Mouse (Mus musculus) kidney, adult 2 months (tissue): ENCODE measurements at regions not wholly inside any gene's neighbourhood (a gene's known extent, or its start where the extent isn't known, plus 50 kb on each side); places are given as distances from the start of the nearest gene placed in this dataset.

Source experiments
- DNase-seq: peaks from one replicate; pipeline ENCODE4 v3.0.0; 2021
- H3K27ac ChIP-seq: fragments of 200-500 bp; 2 replicates; pipeline ENCODE4 v1.5.1; 2012; ENCODE audit warnings: low read depth, low read length, control low read depth, inconsistent platforms; ENCODE audit not compliant: insufficient read depth
- H3K27me3 ChIP-seq: fragments of 200-500 bp; replicated peaks from 2 replicates; pipeline ENCODE4 v1.6.1; 2012; ENCODE audit warnings: mild to moderate bottlenecking, moderate library complexity, low read length, inconsistent platforms; ENCODE audit not compliant: control insufficient read depth, insufficient read depth
- H3K36me3 ChIP-seq: fragments of 200-500 bp; 2 replicates; pipeline ENCODE4 v1.6.1; 2012; ENCODE audit warnings: mild to moderate bottlenecking, moderate library complexity, low read length, inconsistent platforms; ENCODE audit not compliant: control insufficient read depth, insufficient read depth
- H3K4me1 ChIP-seq: fragments of 200-500 bp; 2 replicates; pipeline ENCODE4 v1.6.1; 2011; ENCODE audit warnings: low read length; ENCODE audit not compliant: control insufficient read depth, insufficient read depth
- H3K4me3 ChIP-seq: fragments of 200-500 bp; 2 replicates; pipeline ENCODE4 v1.5.1; 2011; ENCODE audit warnings: mild to moderate bottlenecking, low read depth, low read length, control low read depth; ENCODE audit not compliant: insufficient read depth
- CTCF ChIP-seq: fragments of 200-500 bp; conservative IDR thresholded peaks from 2 replicates; pipeline ENCODE4 v1.5.1; 2011; ENCODE audit warnings: low read depth, mild to moderate bottlenecking, control low read depth, low read length, moderate library complexity, mixed read lengths; ENCODE audit not compliant: insufficient read depth, insufficient read length
- POLR2A ChIP-seq: fragments of 200-500 bp; IDR thresholded peaks from one replicate; pipeline ENCODE4 v1.6.1; 2011; ENCODE audit warnings: low read depth, low read length, control low read depth
- WGBS: fragments of 180-500 bp; shearing (Covaris S2); methylation state at CpG from one replicate; pipeline ENCODE4 v1.1.7; 2018; 5-methylcytosine and 5-hydroxymethylcytosine counted together

DNA sequence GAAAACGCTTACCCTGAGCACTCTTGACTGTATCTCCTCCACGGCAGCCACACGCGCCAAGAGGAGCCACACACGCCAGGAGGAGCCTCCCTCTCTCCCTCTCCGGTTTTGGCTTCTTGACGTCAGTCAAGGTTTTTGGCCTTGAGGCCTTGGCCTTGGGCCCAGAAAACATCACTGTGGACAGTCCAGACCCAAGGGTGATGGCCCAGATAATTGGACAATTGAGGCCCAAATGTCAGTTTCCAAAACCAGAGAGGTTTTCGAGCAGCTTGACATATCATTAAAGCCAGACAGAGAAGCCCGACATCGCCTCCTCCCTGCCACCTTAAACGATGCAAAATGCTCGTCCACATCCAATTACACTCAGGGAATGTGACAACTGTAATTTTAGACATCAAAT lies 65.4 kb upstream of the Aldh1a3 start:
- Histone ChIP-seq H3K4me3 (no peak overlapping the region), H3K27me3 (no peaks in the 10 kb centered on the region), H3K27ac (no peak overlapping the region), H3K4me1 (no peaks in the 10 kb centered on the region), H3K36me3 (no peaks in the 10 kb centered on the region)
- no peak for DNase-seq
- TF ChIP-seq POLR2A = no peak
- no peak for TF ChIP-seq CTCF
- WGBS = 65% methylated on average over 12 of the region's 12 CpGs

DNA sequence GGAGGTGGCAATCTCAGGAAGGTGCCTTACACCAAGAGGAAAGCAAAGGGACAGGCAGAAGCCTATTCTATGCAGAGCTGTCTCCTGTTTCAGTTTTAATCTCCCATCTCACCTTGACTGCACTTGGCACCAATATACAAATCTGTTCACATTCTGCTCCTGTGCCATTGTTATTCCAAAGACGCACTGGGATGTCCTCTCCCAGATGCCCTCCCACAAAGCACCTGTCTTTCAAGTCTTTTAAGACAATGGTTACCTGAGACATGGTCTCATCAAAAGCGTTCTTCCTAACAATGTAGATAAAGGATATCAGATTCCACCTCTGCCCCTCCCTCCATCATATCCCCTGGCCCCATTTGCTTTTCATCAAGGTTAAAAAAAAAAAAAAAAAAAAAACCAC lies 64.2 kb upstream of the Aldh1a3 start:
- Histone ChIP-seq H3K4me1 (no peaks in the 10 kb centered on the region), H3K4me3 (no peak overlapping the region), H3K27ac (no peak overlapping the region), H3K27me3 (no peaks in the 10 kb centered on the region), H3K36me3 (no peaks in the 10 kb centered on the region)
- DNase-seq = no peak
- WGBS = 64% methylated on average over 2 of the region's 2 CpGs
- TF ChIP-seq POLR2A (no peak), CTCF (no peak)

DNA sequence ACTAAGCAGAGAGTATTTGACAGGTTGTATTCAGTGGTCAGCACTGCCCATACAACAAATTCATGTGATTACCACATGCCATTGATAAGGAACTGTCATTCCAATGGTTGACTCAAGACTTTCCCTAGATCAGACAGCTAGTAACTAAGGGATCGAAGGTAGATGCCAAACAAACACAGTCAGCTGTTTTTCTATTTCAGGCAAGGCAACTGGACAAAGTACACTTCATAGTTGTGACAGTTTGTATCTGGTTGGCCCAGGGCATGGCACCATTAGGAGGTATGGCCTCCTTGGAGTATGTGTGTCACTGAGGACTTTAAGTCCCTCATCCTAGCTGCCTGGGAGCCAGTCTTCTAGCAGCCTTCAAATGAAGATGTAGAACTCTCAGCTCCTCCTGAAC lies 62.8 kb upstream of the Aldh1a3 start:
- TF ChIP-seq CTCF (no peak), POLR2A (no peak)
- no peak for DNase-seq
- Histone ChIP-seq H3K4me1 (no peaks in the 10 kb centered on the region), H3K27ac (no peak overlapping the region), H3K27me3 (no peaks in the 10 kb centered on the region), H3K36me3 (no peaks in the 10 kb centered on the region), H3K4me3 (no peak overlapping the region)
- WGBS = 71% methylated on average over 1 of the region's 1 CpGs

DNA sequence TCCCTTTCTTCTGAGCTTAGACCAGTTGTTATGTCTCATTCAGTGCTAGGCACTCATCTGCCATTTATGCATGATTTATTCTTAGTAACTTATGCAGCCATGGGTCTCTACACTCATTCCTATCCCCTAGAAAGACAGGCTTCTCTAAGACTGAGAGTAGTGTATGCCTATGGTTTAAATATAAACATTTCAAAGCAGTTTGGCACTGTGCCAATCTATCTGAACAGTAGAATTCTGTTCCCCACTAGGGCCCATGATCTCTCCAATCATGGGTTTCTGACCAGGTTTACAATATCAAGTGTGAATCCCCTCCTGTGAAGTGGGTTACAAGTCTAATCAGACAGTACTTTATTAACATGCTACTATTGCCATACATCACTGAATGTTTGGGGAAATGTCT lies 60.4 kb upstream of the Aldh1a3 start:
- DNase-seq = no peak
- Histone ChIP-seq H3K4me3 (no peak overlapping the region), H3K36me3 (no peaks in the 10 kb centered on the region), H3K27ac (no peak overlapping the region), H3K4me1 (no peaks in the 10 kb centered on the region), H3K27me3 (no peaks in the 10 kb centered on the region)
- TF ChIP-seq POLR2A = no peak
- no peak for TF ChIP-seq CTCF

DNA sequence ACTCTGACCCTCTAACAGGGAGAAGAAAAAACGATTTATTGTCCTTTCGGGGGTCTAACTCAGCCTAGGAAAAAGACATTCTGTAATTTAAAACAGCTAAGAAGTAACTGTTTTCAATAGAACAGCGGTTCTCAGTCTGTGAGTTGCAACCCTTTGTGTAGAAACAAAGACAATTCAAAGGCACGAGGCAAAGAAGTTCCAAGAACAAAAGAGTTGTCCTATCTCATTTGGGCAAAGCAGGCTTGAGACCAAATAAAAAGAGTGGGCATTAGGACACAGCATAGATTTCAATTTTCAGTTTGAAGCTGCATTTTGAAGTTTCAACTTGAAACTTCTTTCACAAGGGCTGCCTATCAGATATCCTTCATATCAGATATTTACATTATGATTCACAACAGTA lies 53.1 kb upstream of the Aldh1a3 start:
- WGBS = 57% methylated on average over 4 of the region's 4 CpGs
- H3K27ac ChIP-seq = no peak overlapping the region
- H3K27me3 ChIP-seq = no peaks in the 10 kb centered on the region
- no peak for TF ChIP-seq CTCF
- TF ChIP-seq POLR2A = no peak
- H3K4me1 ChIP-seq = no peaks in the 10 kb centered on the region
- H3K36me3 ChIP-seq = no peaks in the 10 kb centered on the region
- no peak for DNase-seq
- no peak overlapping the region for H3K4me3 ChIP-seq

DNA sequence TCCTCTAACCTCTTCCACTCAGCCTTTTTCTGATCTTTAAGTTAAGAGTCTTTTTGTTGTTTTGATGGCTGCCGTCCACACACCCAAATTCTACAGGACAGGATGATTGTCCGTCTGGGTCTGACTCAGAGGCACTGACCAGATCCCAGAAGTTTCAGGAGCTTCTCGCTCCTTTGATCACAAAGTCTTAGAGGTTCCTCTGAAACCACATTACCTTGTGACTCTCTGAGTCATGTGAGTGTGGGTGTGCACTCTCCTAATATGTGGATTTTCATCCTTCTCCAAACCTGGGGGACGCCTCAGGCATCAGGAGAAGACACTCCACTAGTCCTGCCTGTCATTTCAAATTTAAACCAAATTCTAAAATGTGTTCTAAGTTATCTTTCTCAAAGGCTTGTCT lies 52.0 kb upstream of the Aldh1a3 start:
- H3K27ac ChIP-seq = no peak overlapping the region
- 95% methylated on average over 4 of the region's 4 CpGs for WGBS
- DNase-seq = no peak
- no peaks in the 10 kb centered on the region for H3K27me3 ChIP-seq
- no peak overlapping the region for H3K4me3 ChIP-seq
- no peaks in the 10 kb centered on the region for H3K4me1 ChIP-seq
- TF ChIP-seq CTCF (no peak), POLR2A (no peak)
- no peaks in the 10 kb centered on the region for H3K36me3 ChIP-seq

DNA sequence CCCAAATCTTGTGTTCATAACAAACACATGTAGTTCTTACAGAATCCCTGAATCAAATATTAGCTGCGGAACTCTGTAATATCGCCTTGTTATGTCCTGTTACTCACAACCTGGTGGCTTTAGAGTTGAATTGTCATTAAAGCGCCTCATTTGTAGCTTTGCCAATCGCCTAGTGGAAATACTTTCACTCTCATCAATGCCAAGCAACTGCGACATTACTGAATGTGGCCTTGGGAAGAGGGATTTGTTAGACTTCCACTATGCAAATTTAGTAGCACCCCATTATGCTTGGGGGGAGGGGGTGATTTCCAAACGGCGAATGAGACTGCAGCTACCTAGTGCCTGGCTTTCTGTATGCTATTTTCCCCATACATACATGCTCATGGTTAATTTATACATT lies 50.8 kb upstream of the Aldh1a3 start:
- WGBS = 81% methylated on average over 7 of the region's 7 CpGs
- Histone ChIP-seq H3K4me3 (no peak overlapping the region), H3K36me3 (no peaks in the 10 kb centered on the region), H3K4me1 (no peaks in the 10 kb centered on the region), H3K27ac (no peak overlapping the region), H3K27me3 (no peaks in the 10 kb centered on the region)
- TF ChIP-seq CTCF (no peak), POLR2A (no peak)
- no peak for DNase-seq

DNA sequence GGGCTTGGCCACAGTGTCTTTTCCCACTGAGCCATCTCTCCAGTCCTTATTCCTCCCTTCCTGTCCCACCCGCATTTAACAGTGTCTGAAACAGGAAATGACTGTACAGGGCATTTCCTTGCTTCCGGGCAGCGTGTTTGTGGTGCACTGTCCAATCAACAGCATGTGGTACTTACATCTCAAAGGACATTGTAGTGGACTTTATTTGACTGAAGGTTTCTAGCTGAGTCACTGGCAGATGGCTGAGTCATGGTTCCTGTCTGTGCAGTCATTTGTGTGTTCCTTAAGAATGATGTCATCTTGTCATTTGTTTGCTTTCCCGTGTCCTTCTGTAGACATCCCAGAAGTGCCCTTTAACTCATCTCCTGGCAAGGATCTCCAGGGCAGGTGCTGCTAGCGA lies 50.2 kb upstream of the Aldh1a3 start:
- DNase-seq = peak; percentile 8
- Histone ChIP-seq H3K4me3 (no peak overlapping the region), H3K27ac (no peak overlapping the region), H3K27me3 (no peaks in the 10 kb centered on the region), H3K36me3 (no peaks in the 10 kb centered on the region), H3K4me1 (no peaks in the 10 kb centered on the region)
- TF ChIP-seq CTCF (no peak), POLR2A (no peak)
- WGBS = 52% methylated on average over 5 of the region's 5 CpGs
